Mouse (Mus musculus): ENCODE results near the gene Tox2.

DNA sequence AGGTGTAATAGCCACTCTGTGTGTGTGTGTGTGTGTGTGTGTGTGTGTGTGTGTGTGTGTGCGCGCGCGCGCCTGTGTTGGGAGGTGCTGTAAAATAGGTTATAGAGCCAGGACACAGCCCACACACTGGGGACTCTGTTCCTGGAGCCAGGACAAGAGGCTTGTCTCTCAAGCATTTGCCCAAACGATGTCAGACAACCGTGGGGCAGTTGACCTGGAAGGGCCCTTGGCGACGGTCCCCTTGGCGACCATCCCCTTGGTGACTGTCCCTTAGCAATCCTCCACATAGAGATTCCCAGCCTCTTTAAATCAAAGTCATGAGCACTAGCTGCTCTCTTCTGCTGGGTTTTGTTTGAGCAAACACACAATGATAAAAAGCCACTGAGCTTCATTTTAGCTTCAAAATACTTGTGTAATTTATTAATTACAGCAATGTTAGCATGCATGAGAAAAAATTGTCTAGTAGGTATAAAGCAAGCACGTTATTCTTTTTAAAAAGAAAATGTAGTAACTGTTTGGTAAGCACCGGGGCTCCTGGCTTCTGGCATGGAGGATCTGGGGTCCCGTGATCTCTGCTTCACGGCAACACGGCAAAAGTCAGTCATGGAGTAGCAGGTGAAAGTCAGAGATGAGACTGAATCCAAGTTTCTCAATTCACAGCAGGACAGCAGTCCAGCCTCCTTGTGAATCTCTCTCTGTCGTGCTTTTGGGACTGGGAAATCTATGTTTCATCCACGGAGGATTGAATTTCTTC, 3.0 kb downstream of the Tox2 start:
- TF ChIP-seq FLI1 (IDR thresholded peaks at IDR 0.05; ENCODE audit: low read length) (no peak), GATA1 (IDR thresholded peaks at IDR 0.05; ENCODE audit: borderline replicate concordance, low read length) (no peak)

All from megakaryocyte, embryonic 14.5 days (primary cell).